Mouse (Mus musculus): ENCODE measurements around the gene Rspo3. TPM values are rescaled to one million over a fixed set of nuclear protein-coding genes. Genes with fewer than 3 reads are reported as not detected.

Rspo3 gene
- total and polyA plus RNA-seq, 2 experiments: 1.3 to 3.0 TPM

GRCm38 (mm10) chr10:29470454-29470853, 65.2 kb downstream of the Rspo3 start:
- TF ChIP-seq POLR2A (IDR thresholded peaks at IDR 0.05; ENCODE audit: extremely low read depth, insufficient read depth, low read length) (no peak), CTCF (IDR thresholded peaks at IDR 0.05; ENCODE audit: low read depth, low read length) (no peak)
- Histone ChIP-seq H3K27ac (replicated peaks; ENCODE audit: insufficient read depth, low read depth, low read length) (no peak overlapping the region), H3K4me1 (ENCODE audit: control insufficient read depth, insufficient read depth, low read length) (no peaks in the 10 kb centered on the region), H3K36me3 (ENCODE audit: control insufficient read depth, insufficient read depth, low read length) (no peaks in the 10 kb centered on the region), H3K4me3 (ENCODE audit: insufficient read depth, low read depth, low read length) (no peak overlapping the region), H3K79me2 (ENCODE audit: control insufficient read depth, insufficient read depth, low read length) (no peaks in the 10 kb centered on the region), H3K27me3 (ENCODE audit: control insufficient read depth, insufficient read depth, low read length) (no peaks in the 10 kb centered on the region), H3K9ac (ENCODE audit: low read depth, low read length) (no peak overlapping the region)
- DNase-seq (ENCODE audit: extremely low read depth, low read depth, low spot score): no peak
- WGBS: 49% methylated on average over 5 of the region's 5 CpGs

GRCm38 (mm10) chr10:29460100-29460499, 75.6 kb downstream of the Rspo3 start:
- no peak overlapping the region for H3K4me3 ChIP-seq (ENCODE audit: insufficient read depth, low read depth, low read length)
- TF ChIP-seq CTCF (IDR thresholded peaks at IDR 0.05; ENCODE audit: low read depth, low read length) (no peak), POLR2A (IDR thresholded peaks at IDR 0.05; ENCODE audit: extremely low read depth, insufficient read depth, low read length) (no peak)
- no peak for DNase-seq (ENCODE audit: extremely low read depth, low read depth, low spot score)
- no peaks in the 10 kb centered on the region for H3K79me2 ChIP-seq (ENCODE audit: control insufficient read depth, insufficient read depth, low read length)
- 68% methylated on average over 3 of the region's 3 CpGs for WGBS
- no peak overlapping the region for H3K27ac ChIP-seq (replicated peaks; ENCODE audit: insufficient read depth, low read depth, low read length)
- H3K27me3 ChIP-seq (ENCODE audit: control insufficient read depth, insufficient read depth, low read length): no peaks in the 10 kb centered on the region
- no peaks in the 10 kb centered on the region for H3K4me1 ChIP-seq (ENCODE audit: control insufficient read depth, insufficient read depth, low read length)
- H3K9ac ChIP-seq (ENCODE audit: low read depth, low read length): no peak overlapping the region
- H3K36me3 ChIP-seq (ENCODE audit: control insufficient read depth, insufficient read depth, low read length): no peaks in the 10 kb centered on the region

- 55% methylated on average over 2 of the region's 2 CpGs for WGBS
- TF ChIP-seq CTCF (IDR thresholded peaks at IDR 0.05; ENCODE audit: low read depth, low read length): no peak
- TF ChIP-seq POLR2A (IDR thresholded peaks at IDR 0.05; ENCODE audit: extremely low read depth, insufficient read depth, low read length): no peak
These were observed 76.0 kb downstream of the Rspo3 start for GRCm38 (mm10) chr10:29459632-29460031.

GRCm38 (mm10) chr10:29445076-29445475, 90.6 kb downstream of the Rspo3 start:
- no peak overlapping the region for H3K9ac ChIP-seq (ENCODE audit: low read depth, low read length)
- no peak overlapping the region for H3K4me3 ChIP-seq (ENCODE audit: insufficient read depth, low read depth, low read length)
- no peak for DNase-seq (ENCODE audit: extremely low read depth, low read depth, low spot score)
- no peaks in the 10 kb centered on the region for H3K36me3 ChIP-seq (ENCODE audit: control insufficient read depth, insufficient read depth, low read length)
- no peaks in the 10 kb centered on the region; the same call in 1 of the 2 replicates for H3K27me3 ChIP-seq (ENCODE audit: control insufficient read depth, insufficient read depth, low read length)
- 62% methylated on average over 3 of the region's 3 CpGs for WGBS
- H3K4me1 ChIP-seq (ENCODE audit: control insufficient read depth, insufficient read depth, low read length): no peaks in the 10 kb centered on the region
- TF ChIP-seq CTCF (IDR thresholded peaks at IDR 0.05; ENCODE audit: low read depth, low read length) (no peak), POLR2A (IDR thresholded peaks at IDR 0.05; ENCODE audit: extremely low read depth, insufficient read depth, low read length) (no peak)
- no peaks in the 10 kb centered on the region for H3K79me2 ChIP-seq (ENCODE audit: control insufficient read depth, insufficient read depth, low read length)
- H3K27ac ChIP-seq (replicated peaks; ENCODE audit: insufficient read depth, low read depth, low read length): no peak overlapping the region

More at GRCm38 (mm10) chr10:29459632-29460031, 76.0 kb downstream of the Rspo3 start:
- Histone ChIP-seq H3K27me3 (ENCODE audit: control insufficient read depth, insufficient read depth, low read length) (no peaks in the 10 kb centered on the region), H3K36me3 (ENCODE audit: control insufficient read depth, insufficient read depth, low read length) (no peaks in the 10 kb centered on the region), H3K4me1 (ENCODE audit: control insufficient read depth, insufficient read depth, low read length) (no peaks in the 10 kb centered on the region), H3K27ac (replicated peaks; ENCODE audit: insufficient read depth, low read depth, low read length) (no peak overlapping the region), H3K4me3 (ENCODE audit: insufficient read depth, low read depth, low read length) (no peak overlapping the region), H3K79me2 (ENCODE audit: control insufficient read depth, insufficient read depth, low read length) (no peaks in the 10 kb centered on the region), H3K9ac (ENCODE audit: low read depth, low read length) (no peak overlapping the region)
- no peak for DNase-seq (ENCODE audit: extremely low read depth, low read depth, low spot score)

- no peak for DNase-seq (ENCODE audit: extremely low read depth, low read depth, low spot score)
- TF ChIP-seq CTCF (IDR thresholded peaks at IDR 0.05; ENCODE audit: low read depth, low read length): no peak
- TF ChIP-seq POLR2A (IDR thresholded peaks at IDR 0.05; ENCODE audit: extremely low read depth, insufficient read depth, low read length): no peak
- Histone ChIP-seq H3K4me3 (ENCODE audit: insufficient read depth, low read depth, low read length) (no peak overlapping the region), H3K36me3 (ENCODE audit: control insufficient read depth, insufficient read depth, low read length) (no peaks in the 10 kb centered on the region), H3K79me2 (ENCODE audit: control insufficient read depth, insufficient read depth, low read length) (no peaks in the 10 kb centered on the region), H3K4me1 (ENCODE audit: control insufficient read depth, insufficient read depth, low read length) (no peaks in the 10 kb centered on the region), H3K9ac (ENCODE audit: low read depth, low read length) (no peak overlapping the region), H3K27ac (replicated peaks; ENCODE audit: insufficient read depth, low read depth, low read length) (no peak overlapping the region), H3K27me3 (ENCODE audit: control insufficient read depth, insufficient read depth, low read length) (no peaks in the 10 kb centered on the region; the same call in 1 of the 2 replicates)
- WGBS: 74% methylated on average over 5 of the region's 5 CpGs
These were observed 94.4 kb downstream of the Rspo3 start for GRCm38 (mm10) chr10:29441297-29441696.

- no peak for TF ChIP-seq CTCF (IDR thresholded peaks at IDR 0.05; ENCODE audit: low read depth, low read length)
- TF ChIP-seq POLR2A (IDR thresholded peaks at IDR 0.05; ENCODE audit: extremely low read depth, insufficient read depth, low read length): no peak
- no peak for DNase-seq (ENCODE audit: extremely low read depth, low read depth, low spot score)
- WGBS: 94% methylated on average over 1 of the region's 1 CpGs
- no peaks in the 10 kb centered on the region for H3K4me1 ChIP-seq (ENCODE audit: control insufficient read depth, insufficient read depth, low read length)
- no peaks in the 10 kb centered on the region for H3K79me2 ChIP-seq (ENCODE audit: control insufficient read depth, insufficient read depth, low read length)
- H3K36me3 ChIP-seq (ENCODE audit: control insufficient read depth, insufficient read depth, low read length): no peaks in the 10 kb centered on the region
- no peaks in the 10 kb centered on the region for H3K27me3 ChIP-seq (ENCODE audit: control insufficient read depth, insufficient read depth, low read length)
- no peak overlapping the region for H3K9ac ChIP-seq (ENCODE audit: low read depth, low read length)
- no peak overlapping the region for H3K27ac ChIP-seq (replicated peaks; ENCODE audit: insufficient read depth, low read depth, low read length)
- no peak overlapping the region for H3K4me3 ChIP-seq (ENCODE audit: insufficient read depth, low read depth, low read length)
These were observed 102.7 kb downstream of the Rspo3 start for GRCm38 (mm10) chr10:29432935-29433453.
